Mouse (Mus musculus): Measurements from ENCODE around the gene Txndc5. TPM values are rescaled to one million over a fixed set of nuclear protein-coding genes. Genes with fewer than 3 reads are reported as not detected.

Gene Txndc5
- polyA plus RNA-seq, 1 experiment from 2014 or later = 277 TPM

DNA sequence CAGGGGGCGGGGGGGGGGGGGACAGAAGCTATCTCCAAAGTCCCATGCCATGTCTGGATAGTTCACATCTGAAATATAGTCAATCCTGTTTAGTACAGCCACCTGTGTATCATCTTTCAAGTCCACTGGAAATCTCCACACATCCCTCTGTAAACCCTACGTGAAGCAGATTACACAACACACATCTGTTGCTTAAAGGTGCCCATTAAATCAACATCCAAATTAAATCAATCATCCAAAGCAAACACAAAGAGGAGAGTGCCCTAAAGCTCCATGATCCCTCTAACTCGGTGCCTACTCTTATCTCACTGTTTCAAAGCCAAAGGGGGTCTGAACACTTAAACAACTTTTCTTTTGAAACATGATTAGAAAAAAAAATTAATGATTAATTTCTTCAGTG, 31.9 kb downstream of the Txndc5 start:
- no peaks in the 10 kb centered on the region for H3K27me3 ChIP-seq
- H3K9me3 ChIP-seq (replicated peaks) = no peaks in the 10 kb centered on the region
- no peak for ATAC-seq (replicated peaks; ENCODE audit: low FRiP score)
- no peaks in the 10 kb centered on the region for H3K4me1 ChIP-seq
- no peak overlapping the region for H3K4me3 ChIP-seq (replicated peaks)
- H3K4me2 ChIP-seq = no peak overlapping the region
- WGBS = 50% methylated on average over 3 of the region's 3 CpGs
- H3K27ac ChIP-seq = no peak overlapping the region
- H3K36me3 ChIP-seq = peaks cover 36% of the 10 kb centered on the region
- H3K9ac ChIP-seq = no peak overlapping the region

DNA sequence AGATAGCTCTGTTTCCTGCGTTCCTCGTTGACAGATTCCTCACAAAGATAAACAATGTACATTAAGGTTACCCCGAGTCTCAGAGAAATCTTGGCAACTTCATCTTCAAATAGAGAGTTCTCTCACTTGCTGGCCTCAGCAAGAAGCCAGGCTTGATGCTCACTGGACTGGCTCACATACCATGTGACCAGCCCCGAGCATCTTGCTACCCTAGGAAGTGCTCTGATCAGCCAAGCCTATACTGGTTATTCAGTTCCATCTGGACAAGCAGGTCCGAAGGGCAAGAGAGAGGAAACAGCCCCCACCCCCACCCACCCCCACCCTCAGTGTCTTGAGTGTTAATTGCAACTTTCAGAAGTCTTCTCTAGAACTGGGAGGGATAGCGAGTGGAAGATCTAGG, 41.9 kb downstream of the Txndc5 start:
- WGBS = 65% methylated on average over 6 of the region's 6 CpGs
- 0 out of 2 replicates have a peak, but pooled peaks cover 2% of the 10 kb centered on the region for H3K4me1 ChIP-seq
- H3K4me2 ChIP-seq = no peak overlapping the region
- H3K36me3 ChIP-seq = no peaks in the 10 kb centered on the region
- no peaks in the 10 kb centered on the region for H3K27me3 ChIP-seq
- no peak overlapping the region for H3K4me3 ChIP-seq (replicated peaks)
- H3K27ac ChIP-seq = no peak overlapping the region
- ATAC-seq (replicated peaks; ENCODE audit: low FRiP score) = 0 out of 2 replicates have a peak, but pooled peaks have one; percentile 49
- H3K9me3 ChIP-seq (replicated peaks) = no peaks in the 10 kb centered on the region
- H3K9ac ChIP-seq = no peak overlapping the region

- Histone ChIP-seq H3K4me1 (0 out of 2 replicates have a peak, but pooled peaks cover 2% of the 10 kb centered on the region), H3K27me3 (no peaks in the 10 kb centered on the region), H3K9ac (no peak overlapping the region), H3K36me3 (no peaks in the 10 kb centered on the region), H3K9me3 (replicated peaks) (no peaks in the 10 kb centered on the region), H3K4me2 (no peak overlapping the region), H3K27ac (no peak overlapping the region), H3K4me3 (replicated peaks) (no peak overlapping the region)
- 74% methylated on average over 5 of the region's 5 CpGs for WGBS
- ATAC-seq (replicated peaks; ENCODE audit: low FRiP score) = no peak
Measured at GRCm38 (mm10) chr13:38484701-38485100, 43.9 kb downstream of the Txndc5 start.

- WGBS = 85% methylated on average over 7 of the region's 7 CpGs
- Histone ChIP-seq H3K36me3 (no peaks in the 10 kb centered on the region), H3K4me1 (no peaks in the 10 kb centered on the region), H3K9ac (no peak overlapping the region), H3K4me2 (no peak overlapping the region), H3K4me3 (replicated peaks) (no peak overlapping the region), H3K9me3 (replicated peaks) (no peaks in the 10 kb centered on the region), H3K27me3 (no peaks in the 10 kb centered on the region), H3K27ac (no peak overlapping the region)
- no peak for ATAC-seq (replicated peaks; ENCODE audit: low FRiP score)
Measured at GRCm38 (mm10) chr13:38481021-38481420, 47.6 kb downstream of the Txndc5 start.

DNA sequence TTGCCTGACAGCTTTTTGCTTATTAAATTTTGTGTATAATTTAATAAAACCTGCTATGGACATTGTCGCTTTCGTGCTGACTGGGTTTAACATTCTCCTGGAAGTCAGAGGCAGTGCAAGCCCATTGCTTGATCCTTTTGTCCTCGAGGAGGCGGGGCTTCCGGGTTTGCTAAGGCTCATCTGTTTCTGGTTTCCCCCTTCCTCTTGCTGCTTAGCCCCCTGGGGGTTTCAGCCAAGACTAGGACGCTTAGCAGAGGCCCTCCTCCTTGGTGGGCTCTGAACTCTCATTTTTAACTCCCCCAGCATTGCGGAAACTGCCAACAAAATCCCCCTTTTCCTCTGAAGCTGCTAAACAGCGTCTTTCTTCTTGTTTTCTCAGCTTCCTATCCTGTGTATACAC, 51.7 kb downstream of the Txndc5 start:
- 47% methylated on average over 8 of the region's 8 CpGs for WGBS
- Histone ChIP-seq H3K4me2 (no peak overlapping the region), H3K9ac (no peak overlapping the region), H3K4me1 (no peaks in the 10 kb centered on the region), H3K4me3 (replicated peaks) (no peak overlapping the region), H3K36me3 (no peaks in the 10 kb centered on the region), H3K27me3 (no peaks in the 10 kb centered on the region), H3K27ac (no peak overlapping the region), H3K9me3 (replicated peaks) (no peaks in the 10 kb centered on the region)
- no peak for ATAC-seq (replicated peaks; ENCODE audit: low FRiP score)

DNA sequence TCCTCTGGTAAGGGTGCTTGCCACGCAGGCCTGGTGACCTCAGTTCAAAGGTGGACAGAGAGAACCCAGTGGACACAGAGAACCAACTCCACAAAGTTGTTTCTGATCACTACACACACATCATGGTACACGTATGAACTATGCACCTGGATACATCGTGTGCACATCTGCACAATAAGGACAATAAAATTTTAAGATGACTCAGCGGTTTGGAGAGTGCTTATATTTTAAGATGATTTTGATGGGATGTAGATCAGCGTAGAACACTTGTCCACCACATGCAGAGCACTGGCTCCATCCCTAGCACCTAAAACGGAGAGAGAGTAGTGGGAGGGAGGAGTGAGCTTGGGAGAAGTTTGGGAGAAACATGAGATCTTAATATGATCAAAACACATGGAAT, 55.1 kb downstream of the Txndc5 start:
- Histone ChIP-seq H3K4me3 (replicated peaks) (no peak overlapping the region), H3K9me3 (replicated peaks) (no peaks in the 10 kb centered on the region), H3K27ac (no peak overlapping the region), H3K9ac (no peak overlapping the region), H3K4me1 (no peaks in the 10 kb centered on the region), H3K36me3 (no peaks in the 10 kb centered on the region), H3K27me3 (no peaks in the 10 kb centered on the region), H3K4me2 (no peak overlapping the region)
- 86% methylated on average over 6 of the region's 6 CpGs for WGBS
- no peak for ATAC-seq (replicated peaks; ENCODE audit: low FRiP score)

GRCm38 (mm10) chr13:38472636-38473035, 56.0 kb downstream of the Txndc5 start:
- no peaks in the 10 kb centered on the region for H3K27me3 ChIP-seq
- 89% methylated on average over 4 of the region's 4 CpGs for WGBS
- H3K4me1 ChIP-seq = no peaks in the 10 kb centered on the region
- H3K4me2 ChIP-seq = no peak overlapping the region
- H3K36me3 ChIP-seq = no peaks in the 10 kb centered on the region
- no peak overlapping the region for H3K9ac ChIP-seq
- H3K4me3 ChIP-seq (replicated peaks) = no peak overlapping the region
- H3K27ac ChIP-seq = no peak overlapping the region
- no peak for ATAC-seq (replicated peaks; ENCODE audit: low FRiP score)
- H3K9me3 ChIP-seq (replicated peaks) = no peaks in the 10 kb centered on the region

- H3K27ac ChIP-seq = no peak overlapping the region
- WGBS = 78% methylated on average over 5 of the region's 5 CpGs
- no peaks in the 10 kb centered on the region for H3K4me1 ChIP-seq
- H3K36me3 ChIP-seq = no peaks in the 10 kb centered on the region
- H3K4me2 ChIP-seq = no peak overlapping the region
- no peaks in the 10 kb centered on the region for H3K9me3 ChIP-seq (replicated peaks)
- no peak overlapping the region for H3K4me3 ChIP-seq (replicated peaks)
- ATAC-seq (replicated peaks; ENCODE audit: low FRiP score) = no peak
- no peaks in the 10 kb centered on the region for H3K27me3 ChIP-seq
- H3K9ac ChIP-seq = no peak overlapping the region
Measured at GRCm38 (mm10) chr13:38470882-38471281, 57.7 kb downstream of the Txndc5 start.

GRCm38 (mm10) chr13:38463410-38463809, 65.2 kb downstream of the Txndc5 start:
- Histone ChIP-seq H3K9me3 (replicated peaks) (no peaks in the 10 kb centered on the region), H3K9ac (no peak overlapping the region), H3K27me3 (no peaks in the 10 kb centered on the region), H3K4me2 (no peak overlapping the region), H3K27ac (no peak overlapping the region), H3K4me1 (peaks cover 4% of the 10 kb centered on the region; the same call in 1 of the 2 replicates), H3K36me3 (no peaks in the 10 kb centered on the region), H3K4me3 (replicated peaks) (no peak overlapping the region)
- no peak for ATAC-seq (replicated peaks; ENCODE audit: low FRiP score)
- 85% methylated on average over 1 of the region's 1 CpGs for WGBS

GRCm38 (mm10) chr13:38451446-38451845, 77.2 kb downstream of the Txndc5 start:
- 54% methylated on average over 5 of the region's 5 CpGs for WGBS
- H3K36me3 ChIP-seq = no peaks in the 10 kb centered on the region

More at GRCm38 (mm10) chr13:38451446-38451845, 77.2 kb downstream of the Txndc5 start:
- Histone ChIP-seq H3K27me3 (no peaks in the 10 kb centered on the region), H3K4me2 (no peak overlapping the region), H3K27ac (no peak overlapping the region), H3K4me1 (peaks cover 16% of the 10 kb centered on the region), H3K9me3 (replicated peaks) (no peaks in the 10 kb centered on the region), H3K4me3 (replicated peaks) (no peak overlapping the region), H3K9ac (no peak overlapping the region)
- ATAC-seq (replicated peaks; ENCODE audit: low FRiP score) = peak; percentile 37; the same call in 1 of the 2 replicates

Other genes with a start within 250 kb of the Txndc5 start
- gene Bmp6, start 183.7 kb downstream of the Txndc5 start, polyA plus RNA-seq (2015; fragmentation: Nextera tagmentation; extraction: Ambion mirVana) = 1.7 and 2.5 TPM in 2 replicates
- gene Bloc1s5, start 106.3 kb upstream of the Txndc5 start, polyA plus RNA-seq (2015; fragmentation: Nextera tagmentation; extraction: Ambion mirVana) = 20.1 and 20.5 TPM in 2 replicates
- gene Eef1e1, start 130.2 kb upstream of the Txndc5 start, polyA plus RNA-seq (2015; fragmentation: Nextera tagmentation; extraction: Ambion mirVana) = 53.9 and 55.7 TPM in 2 replicates